Mouse (Mus musculus) ES-E14 (cell line): ENCODE data around the gene Ceacam15.
"Not testable (repeated sequence)": the region's sequence is repeated elsewhere in the genome, so short reads cannot be mapped to it uniquely, and the experiment has no call there.

Experiments used
- CHD2 ChIP-seq: IDR thresholded peaks from 2 replicates; pipeline ENCODE4 v1.6.1; 2014; ENCODE audit warnings: mild to moderate bottlenecking, low read depth, low read length, inconsistent platforms
- HCFC1 ChIP-seq: IDR thresholded peaks from 2 replicates; pipeline ENCODE4 v1.6.1; 2012; ENCODE audit warnings: low read length, inconsistent platforms, borderline replicate concordance; ENCODE audit not compliant: insufficient read depth
- MAFK ChIP-seq: IDR thresholded peaks from 2 replicates; pipeline ENCODE4 v1.6.1; 2014; ENCODE audit warnings: mild to moderate bottlenecking, low read depth, low read length, inconsistent platforms; ENCODE audit not compliant: insufficient read depth
- ZC3H11A ChIP-seq: IDR thresholded peaks from 2 replicates; pipeline ENCODE4 v1.6.1; 2012; ENCODE audit warnings: low read depth, mild to moderate bottlenecking, inconsistent platforms, low read length, borderline replicate concordance
- ZNF384 ChIP-seq: IDR thresholded peaks from 2 replicates; pipeline ENCODE4 v1.6.1; 2012; ENCODE audit warnings: low read depth, low read length, inconsistent platforms

DNA sequence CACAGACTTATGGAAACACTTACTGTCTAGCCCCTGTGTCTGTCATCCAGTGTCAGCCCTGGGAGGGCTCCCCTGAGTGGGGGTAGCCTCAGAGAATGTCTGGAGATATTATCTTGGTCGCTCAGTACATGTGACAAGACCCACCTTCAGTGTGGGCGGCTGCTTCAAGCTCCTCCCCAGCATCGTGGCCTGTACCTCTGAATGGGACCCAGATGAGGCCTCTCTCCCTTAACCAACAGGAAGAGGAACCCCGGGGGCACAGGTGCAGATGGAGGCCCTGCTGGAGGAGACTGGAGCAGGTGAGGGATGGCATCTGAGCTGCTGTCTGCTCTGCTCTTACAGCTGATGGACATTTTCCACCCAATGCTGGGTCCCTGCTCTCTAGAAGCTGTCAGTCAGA lies 32.4 kb downstream of the Ceacam15 start:
- not testable (repeated sequence) for TF ChIP-seq ZNF384, MAFK, CHD2, HCFC1, ZC3H11A
